Mouse (Mus musculus) cerebellum, adult 2 months (tissue): ENCODE results near the gene Map6.

ENCODE experiments used
- CTCF ChIP-seq: fragments of 200-500 bp; IDR thresholded peaks from 2 replicates; pipeline ENCODE4 v1.5.1; 2011; ENCODE audit warnings: low read depth, mild to moderate bottlenecking, control low read depth, low read length, moderate library complexity, borderline replicate concordance; ENCODE audit not compliant: insufficient read depth
- POLR2A ChIP-seq: fragments of 200-500 bp; IDR thresholded peaks from 2 replicates; pipeline ENCODE4 v1.6.1; 2011; ENCODE audit warnings: low read length, control low read depth, borderline replicate concordance; ENCODE audit not compliant: insufficient read depth

DNA sequence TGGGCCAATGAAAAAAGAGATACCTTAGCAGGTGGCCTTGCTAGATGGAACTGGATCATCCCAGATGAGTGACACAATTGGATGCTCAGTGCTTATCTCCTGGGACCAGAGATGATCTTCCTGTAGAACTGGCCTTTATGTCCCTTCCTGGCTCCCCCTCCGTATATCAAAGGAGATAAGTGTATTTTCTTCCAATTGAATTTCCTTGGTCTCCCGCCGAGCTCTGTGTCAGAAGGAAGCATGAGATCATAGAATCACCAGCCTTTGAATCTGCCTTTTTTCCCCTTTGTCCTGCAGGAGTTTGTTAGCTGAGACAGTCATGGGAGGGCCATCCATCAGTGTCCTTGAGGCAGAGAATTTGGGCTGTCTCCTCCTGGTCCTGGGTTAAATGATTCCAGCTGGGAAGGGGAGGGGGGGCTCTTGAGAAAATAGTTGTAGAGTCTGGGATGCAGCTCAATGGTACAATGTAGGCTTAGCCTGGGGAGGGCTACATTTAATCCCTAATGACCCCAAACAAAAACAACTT, 33.5 kb downstream of the Map6 start:
- TF ChIP-seq POLR2A (no peak), CTCF (no peak)
